In the genomic region with DNA sequence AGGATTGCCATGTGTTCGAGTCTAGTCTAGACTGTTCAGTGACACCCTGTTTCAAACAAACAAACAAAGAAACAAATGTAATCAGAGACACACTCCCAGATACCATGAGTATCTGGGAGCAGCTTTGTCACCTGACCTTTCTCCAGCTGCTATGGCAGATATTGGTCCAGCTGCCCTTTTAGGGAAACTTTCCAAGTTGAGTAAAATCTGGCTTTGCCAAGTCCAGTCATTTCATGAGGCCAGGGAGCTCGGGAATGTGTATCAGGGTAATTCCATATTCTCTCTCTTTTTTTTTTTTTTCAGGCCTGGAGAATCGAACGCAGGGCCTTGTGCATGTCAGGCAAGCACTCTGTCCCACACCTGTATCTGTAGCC, we compare ENCODE assay signal across 30 mouse cellular contexts. TPM values are rescaled to one million over a fixed set of nuclear protein-coding genes. Genes with fewer than 3 reads are reported as not detected.
DNase-seq lines count a peak whose midpoint lies in the region; ATAC-seq and TF ChIP-seq lines count a peak whose summit lies in the region.
"Had no signal": no experiment of that assay in that cellular context is flagged by ENCODE, and none has a peak within 500 bp of the region (broad histone marks: within the 10 kb centered on the region; RNA-seq: fewer than 3 reads in every experiment).

No protein-coding gene starts in this region.

- peak; percentile 92 for DNase-seq in liver, adult 2 months (ENCODE audit: extremely low read depth, low read depth, low spot score)
- DNase-seq in liver, embryonic 11.5 days (ENCODE audit: low spot score), result no peak
- no peak for DNase-seq in liver, postnatal 0 days
- peak; percentile 29 for DNase-seq in 3T3-L1 (ENCODE audit: low read depth, low spot score)
- DNase-seq in adipocyte (ENCODE audit: low spot score), result peak; percentile 75
- no peak for DNase-seq in kidney, postnatal 4 days
- DNase-seq in hindbrain, embryonic 10.5 days (ENCODE audit: low spot score), result no peak
- DNase-seq: adrenal gland, adult 2 months; adrenal gland, adult 8-10 months; adrenal gland, postnatal 10 days; adrenal gland, postnatal 14 days; adrenal gland, postnatal 25 days; adrenal gland, postnatal 36 days; B cell, adult 2 months; cerebellum, adult 11 months; cerebellum, adult 11-12 months; cerebellum, adult 18-20 months had no signal

- no peak for ATAC-seq in liver, embryonic 11.5 days (replicated peaks; ENCODE audit: low FRiP score)
- ATAC-seq in liver, postnatal 0 days, result no peak
- ATAC-seq in liver, embryonic 12.5 days, result no peak
- ATAC-seq: activated CD4-positive, CD25-positive, alpha-beta regulatory T cell, adult 4 months; CD4-positive, CD25-positive, alpha-beta regulatory T cell, adult 4 months; Patski had no signal

- no peak overlapping the region for H3K4me3 ChIP-seq in liver, adult 2 months (ENCODE audit: insufficient read depth, low read depth, low read length)
- H3K4me3 ChIP-seq in liver, embryonic 11.5 days (ENCODE audit: low read depth, low read length), result no peak overlapping the region
- no peak overlapping the region for H3K4me3 ChIP-seq in liver, postnatal 0 days (ENCODE audit: low read depth, low read length)
- H3K4me3 ChIP-seq in liver, embryonic 12.5 days, result no peak overlapping the region
- no peak overlapping the region for H3K4me3 ChIP-seq in hindbrain, embryonic 10.5 days

- TF ChIP-seq CTCF in liver, adult 2 months (IDR thresholded peaks at IDR 0.05; ENCODE audit: low read depth, low read length), result no peak
- TF ChIP-seq CTCF in liver, postnatal 0 days (IDR thresholded peaks at IDR 0.05; ENCODE audit: low read depth), result no peak

- peak overlapping the region; percentile 82 for H3K27ac ChIP-seq in liver, adult 2 months (replicated peaks; ENCODE audit: insufficient read depth, low read depth, low read length)
- H3K27ac ChIP-seq in liver, embryonic 11.5 days (ENCODE audit: low read depth, low read length), result no peak overlapping the region
- H3K27ac ChIP-seq in liver, postnatal 0 days (ENCODE audit: low read depth), result peak overlapping the region; percentile 96
- no peak overlapping the region for H3K27ac ChIP-seq in liver, embryonic 12.5 days
- H3K27ac ChIP-seq in hindbrain, embryonic 10.5 days, result no peak overlapping the region

- no peak overlapping the region for H3K9ac ChIP-seq in liver, adult 2 months (ENCODE audit: low read depth, low read length)
- H3K9ac ChIP-seq in liver, embryonic 11.5 days (ENCODE audit: low read depth, low read length), result no peak overlapping the region
- no peak overlapping the region for H3K9ac ChIP-seq in liver, postnatal 0 days (replicated peaks)
- no peak overlapping the region for H3K9ac ChIP-seq in liver, embryonic 12.5 days

- H3K79me2 ChIP-seq in liver, adult 2 months (ENCODE audit: control insufficient read depth, insufficient read depth, low read length), result no peaks in the 10 kb centered on the region

- H3K4me1 ChIP-seq in liver, adult 2 months (ENCODE audit: control insufficient read depth, insufficient read depth, low read length), result peaks cover 38% of the 10 kb centered on the region
- no peaks in the 10 kb centered on the region for H3K4me1 ChIP-seq in liver, embryonic 11.5 days (replicated peaks; ENCODE audit: control insufficient read depth, insufficient read depth, low read length)
- H3K4me1 ChIP-seq in liver, postnatal 0 days (ENCODE audit: insufficient read depth), result peaks cover 6% of the 10 kb centered on the region; the same call in 1 of the 2 replicates
- no peaks in the 10 kb centered on the region for H3K4me1 ChIP-seq in liver, embryonic 12.5 days
- H3K4me1 ChIP-seq in hindbrain, embryonic 10.5 days (replicated peaks), result peaks cover 12% of the 10 kb centered on the region

- no peak for TF ChIP-seq EP300 in liver, postnatal 0 days (IDR thresholded peaks at IDR 0.05; ENCODE audit: low read depth)

- 21% methylated on average over 4 of the region's 4 CpGs for WGBS in liver, adult 2 months
- whole genome bisulfite sequencing in liver, embryonic 11.5 days, result 81% methylated on average over 4 of the region's 4 CpGs
- WGBS in liver, postnatal 0 days (ENCODE audit: insufficient replicate concordance), result 68% methylated on average over 4 of the region's 4 CpGs
- 68% methylated on average over 4 of the region's 4 CpGs for WGBS in liver, embryonic 12.5 days (ENCODE audit: insufficient replicate concordance)
- WGBS in hindbrain, embryonic 10.5 days, result 85% methylated on average over 4 of the region's 4 CpGs

- TF ChIP-seq POLR2A in liver, adult 2 months (IDR thresholded peaks at IDR 0.05; ENCODE audit: extremely low read depth, insufficient read depth, low read length), result no peak

- peaks cover 5% of the 10 kb centered on the region for H3K36me3 ChIP-seq in liver, adult 2 months (ENCODE audit: control insufficient read depth, insufficient read depth, low read length)
- no peaks in the 10 kb centered on the region for H3K36me3 ChIP-seq in liver, embryonic 11.5 days (ENCODE audit: control insufficient read depth, insufficient read depth, low read length)
- no peaks in the 10 kb centered on the region for H3K36me3 ChIP-seq in liver, postnatal 0 days (replicated peaks; ENCODE audit: insufficient read depth, low read length)
- H3K36me3 ChIP-seq in liver, embryonic 12.5 days, result no peaks in the 10 kb centered on the region
- H3K36me3 ChIP-seq in hindbrain, embryonic 10.5 days, result no peaks in the 10 kb centered on the region
- H3K36me3 ChIP-seq: G1E had no signal

- H3K27me3 ChIP-seq in liver, adult 2 months (ENCODE audit: control insufficient read depth, insufficient read depth, low read length), result no peaks in the 10 kb centered on the region
- H3K27me3 ChIP-seq in liver, embryonic 11.5 days (replicated peaks; ENCODE audit: control insufficient read depth, insufficient read depth, low read length), result no peaks in the 10 kb centered on the region
- H3K27me3 ChIP-seq in liver, postnatal 0 days (ENCODE audit: insufficient read depth, low read length), result no peaks in the 10 kb centered on the region
- no peaks in the 10 kb centered on the region for H3K27me3 ChIP-seq in liver, embryonic 12.5 days (replicated peaks)
- H3K27me3 ChIP-seq in hindbrain, embryonic 10.5 days (ENCODE audit: insufficient read depth, poor library complexity, severe bottlenecking), result no peaks in the 10 kb centered on the region
- H3K27me3 ChIP-seq: Patski had no signal

- H3K9me3 ChIP-seq in liver, embryonic 11.5 days (ENCODE audit: control insufficient read depth, low read length), result peaks cover 4% of the 10 kb centered on the region; the same call in 1 of the 2 replicates
- no peaks in the 10 kb centered on the region for H3K9me3 ChIP-seq in liver, postnatal 0 days (ENCODE audit: low read length)
- H3K9me3 ChIP-seq in liver, embryonic 12.5 days (replicated peaks), result no peaks in the 10 kb centered on the region; the same call in 1 of the 2 replicates
- H3K9me3 ChIP-seq in hindbrain, embryonic 10.5 days, result no peaks in the 10 kb centered on the region

- no peak overlapping the region for H3K4me2 ChIP-seq in liver, embryonic 11.5 days
- H3K4me2 ChIP-seq in liver, postnatal 0 days (ENCODE audit: low read depth, low read length), result no peak overlapping the region
- no peak overlapping the region for H3K4me2 ChIP-seq in liver, embryonic 12.5 days

RNA-seq across cellular contexts. Expression of gene Igfbp1, which starts 2.3 kb away (rescaled TPM):
- 89.1 and 176 TPM in 2 replicates for total RNA-seq in liver, adult 2 months (2014; rRNA removed)
- polyA plus RNA-seq in liver, adult 2 months (2012; rRNA removed), result 17.1 and 50.9 TPM in 2 replicates
- 48.2 and 49.9 TPM in 2 replicates for polyA plus RNA-seq in liver, embryonic 11.5 days (2014; fragmentation: Nextera tagmentation; extraction: Ambion mirVana)
- polyA plus RNA-seq in liver, postnatal 0 days (2015; fragmentation: Nextera tagmentation; extraction: Ambion mirVana), result 1,301 and 1,767 TPM in 2 replicates
- 39.5 and 41.4 TPM in 2 replicates for polyA plus RNA-seq in liver, embryonic 12.5 days (2016; fragmentation: Nextera tagmentation; extraction: Ambion mirVana)
- 0.16 TPM in 1 of 2 replicates, not detected in the other for polyA plus RNA-seq in hindbrain, embryonic 10.5 days (2016; fragmentation: Nextera tagmentation; extraction: Ambion mirVana)
- total RNA-seq: adrenal gland, adult 18-20 months; adrenal gland, adult 8-10 months; adrenal gland, postnatal 25 days; CH12.LX; ES-E14; MEL had no signal
- polyA plus RNA-seq: activated CD4-positive, CD25-positive, alpha-beta regulatory T cell, adult 4 months; C2C12; CD4-positive, CD25-positive, alpha-beta regulatory T cell, adult 4 months; G1E had no signal

RNA-seq across cellular contexts. Expression of gene Gm11985, which starts 6.9 kb away (rescaled TPM):
- not detected in 2 replicates for total RNA-seq in liver, adult 2 months (2014; rRNA removed)
- polyA plus RNA-seq in liver, adult 2 months (2012; rRNA removed), result not detected in 2 replicates
- not detected in 2 replicates for polyA plus RNA-seq in liver, embryonic 11.5 days (2014; fragmentation: Nextera tagmentation; extraction: Ambion mirVana)
- 0.11 TPM in 2 replicates for polyA plus RNA-seq in liver, postnatal 0 days (2015; fragmentation: Nextera tagmentation; extraction: Ambion mirVana)
- polyA plus RNA-seq in liver, embryonic 12.5 days (2016; fragmentation: Nextera tagmentation; extraction: Ambion mirVana), result not detected in 2 replicates
- polyA plus RNA-seq in hindbrain, embryonic 10.5 days (2016; fragmentation: Nextera tagmentation; extraction: Ambion mirVana), result not detected in 2 replicates
- total RNA-seq: adrenal gland, adult 18-20 months; adrenal gland, adult 2 months; adrenal gland, adult 8-10 months; adrenal gland, postnatal 10 days; adrenal gland, postnatal 14 days; adrenal gland, postnatal 25 days; adrenal gland, postnatal 36 days; adrenal gland, postnatal 4 days; CH12.LX; ES-E14; MEL had no signal
- polyA plus RNA-seq: activated CD4-positive, CD25-positive, alpha-beta regulatory T cell, adult 4 months; adrenal gland, adult 2 months; brain, embryonic 14.5 days; C2C12; CD4-positive, CD25-positive, alpha-beta regulatory T cell, adult 4 months; cerebellum, adult 2 months; G1E; Patski had no signal

RNA-seq across cellular contexts. Expression of gene Igfbp3, which starts 18.4 kb away (rescaled TPM):
- 17.7 and 34.6 TPM in 2 replicates for total RNA-seq in liver, adult 2 months (2014; rRNA removed)
- polyA plus RNA-seq in liver, adult 2 months (2012; rRNA removed), result 23.5 and 31.2 TPM in 2 replicates
- 42.1 and 45.2 TPM in 2 replicates for polyA plus RNA-seq in liver, embryonic 11.5 days (2014; fragmentation: Nextera tagmentation; extraction: Ambion mirVana)
- polyA plus RNA-seq in liver, postnatal 0 days (2015; fragmentation: Nextera tagmentation; extraction: Ambion mirVana), result 27.4 and 31.3 TPM in 2 replicates
- 42.6 and 43.2 TPM in 2 replicates for polyA plus RNA-seq in liver, embryonic 12.5 days (2016; fragmentation: Nextera tagmentation; extraction: Ambion mirVana)
- 12.5 and 13.0 TPM in 2 replicates for polyA plus RNA-seq in hindbrain, embryonic 10.5 days (2016; fragmentation: Nextera tagmentation; extraction: Ambion mirVana)
- total RNA-seq: CH12.LX, MEL had no signal
- polyA plus RNA-seq: activated CD4-positive, CD25-positive, alpha-beta regulatory T cell, adult 4 months; CD4-positive, CD25-positive, alpha-beta regulatory T cell, adult 4 months; G1E had no signal

Comparison
In these comparisons a context has a peak if more than half of its experiments do, and no peak if none do; other contexts are left out.
1. DNase-seq: peak in liver, adult 2 months (single experiment), 3T3-L1 (single experiment) and adipocyte (single experiment); none in liver, embryonic 11.5 days (single experiment), liver, postnatal 0 days (single experiment), kidney, postnatal 4 days (0 of 2) and hindbrain, embryonic 10.5 days (single experiment).
2. H3K27ac ChIP-seq: peak in liver, adult 2 months (single experiment) and liver, postnatal 0 days (single experiment); none in liver, embryonic 11.5 days (single experiment), liver, embryonic 12.5 days (single experiment) and hindbrain, embryonic 10.5 days (single experiment).
3. RNA of gene Igfbp1, which starts 2.3 kb away (polyA plus RNA-seq): 1,301 to 1,767 TPM in liver, postnatal 0 days; 48.2 to 49.9 TPM in liver, embryonic 11.5 days, 39.5 to 41.4 TPM in liver, embryonic 12.5 days, 17.1 to 50.9 TPM in liver, adult 2 months and 0.16 TPM in hindbrain, embryonic 10.5 days; every median in the first group is over 10 times any median in the second.